Mouse (Mus musculus): ENCODE results near the gene Cacng4. TPM values are rescaled to one million over a fixed set of nuclear protein-coding genes. Genes with fewer than 3 reads are reported as not detected.

The Cacng4 gene
- polyA plus RNA-seq, 1 experiment = not detected

DNA sequence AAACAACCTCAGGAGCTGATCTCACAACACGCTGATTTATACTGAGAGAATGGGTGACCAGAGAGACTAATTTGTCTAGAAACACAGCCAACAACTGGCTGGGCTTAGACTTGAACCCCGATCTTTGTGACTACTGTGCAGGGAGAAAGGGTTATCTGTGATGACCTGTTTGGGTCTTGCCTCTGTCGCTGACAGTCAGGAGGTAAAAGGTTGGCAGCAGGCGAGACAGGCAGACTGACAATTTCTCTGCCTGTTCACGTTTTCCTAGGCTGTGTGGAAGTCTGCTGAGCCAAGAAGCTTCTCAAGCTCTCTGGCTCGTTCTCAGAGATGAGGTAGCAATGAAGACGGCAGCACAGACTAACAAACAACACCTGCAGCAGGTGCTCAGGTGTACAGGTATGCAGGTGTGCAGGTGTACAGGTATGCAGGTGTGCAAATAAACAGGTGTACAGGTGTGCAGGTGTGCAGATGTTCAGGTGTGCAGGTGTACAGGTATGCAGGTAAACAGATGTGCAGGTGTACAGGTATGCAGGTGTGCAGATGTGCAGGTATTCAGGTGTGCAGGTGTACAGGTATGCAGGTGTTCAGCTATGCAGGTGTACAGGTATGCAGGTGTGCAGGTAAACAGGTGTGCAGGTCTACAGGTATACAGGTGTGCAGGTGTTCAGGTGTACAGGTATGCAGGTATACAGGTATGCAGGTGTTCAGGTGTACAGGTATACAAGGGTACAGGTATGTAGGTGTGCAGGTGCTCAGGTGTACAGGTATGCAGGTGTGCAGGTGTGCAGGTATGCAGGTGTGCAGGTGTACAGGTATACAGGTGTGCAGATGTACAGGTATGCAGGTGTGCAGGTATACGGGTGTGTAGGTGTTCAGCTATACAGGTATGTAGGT lies 10.2 kb downstream of the Cacng4 start:
- 78% methylated on average over 8 of the region's 8 CpGs for WGBS

DNA sequence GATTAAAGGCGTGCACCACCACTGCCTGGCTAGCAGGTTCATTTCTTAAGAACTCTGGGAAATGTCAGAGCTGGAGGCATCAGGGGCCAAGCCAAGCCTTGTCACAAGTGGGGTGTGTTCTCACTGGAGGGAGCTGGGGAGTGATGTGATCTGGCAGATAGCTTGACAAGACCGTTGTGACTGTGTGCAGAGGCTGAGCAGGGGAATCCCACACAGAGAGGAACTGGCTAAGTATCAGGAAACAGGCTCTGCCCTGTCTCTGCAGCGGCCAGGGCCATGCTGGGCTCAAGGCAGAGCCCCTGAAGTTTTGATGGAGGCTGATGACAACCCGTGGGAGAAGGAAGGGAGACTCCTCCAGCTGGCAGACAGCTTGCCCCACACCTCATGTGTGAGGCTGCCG lies 11.8 kb downstream of the Cacng4 start:
- TF ChIP-seq CTCF (IDR thresholded peaks at IDR 0.05; ENCODE audit: control insufficient read depth, insufficient read depth, low read length) (no peak), POLR2A (IDR thresholded peaks at IDR 0.05; ENCODE audit: borderline replicate concordance, control insufficient read depth, low read depth, low read length) (no peak)
- 17% methylated on average over 5 of the region's 5 CpGs for WGBS
- Histone ChIP-seq H3K4me1 (ENCODE audit: control insufficient read depth, insufficient read depth, low read length) (no peaks in the 10 kb centered on the region), H3K4me3 (replicated peaks; ENCODE audit: control insufficient read depth, low read depth, low read length) (no peak overlapping the region), H3K27ac (ENCODE audit: control insufficient read depth, insufficient read depth, low read depth, low read length, poor library complexity) (no peak overlapping the region)

More for the DNA sequence above, 10.2 kb downstream of the Cacng4 start:
- H3K27ac ChIP-seq (ENCODE audit: control insufficient read depth, insufficient read depth, low read depth, low read length, poor library complexity) = no peak overlapping the region
- H3K4me3 ChIP-seq (replicated peaks; ENCODE audit: control insufficient read depth, low read depth, low read length) = no peak overlapping the region
- no peaks in the 10 kb centered on the region for H3K4me1 ChIP-seq (ENCODE audit: control insufficient read depth, insufficient read depth, low read length)
- TF ChIP-seq CTCF (IDR thresholded peaks at IDR 0.05; ENCODE audit: control insufficient read depth, insufficient read depth, low read length) (no peak), POLR2A (IDR thresholded peaks at IDR 0.05; ENCODE audit: borderline replicate concordance, control insufficient read depth, low read depth, low read length) (no peak)

DNA sequence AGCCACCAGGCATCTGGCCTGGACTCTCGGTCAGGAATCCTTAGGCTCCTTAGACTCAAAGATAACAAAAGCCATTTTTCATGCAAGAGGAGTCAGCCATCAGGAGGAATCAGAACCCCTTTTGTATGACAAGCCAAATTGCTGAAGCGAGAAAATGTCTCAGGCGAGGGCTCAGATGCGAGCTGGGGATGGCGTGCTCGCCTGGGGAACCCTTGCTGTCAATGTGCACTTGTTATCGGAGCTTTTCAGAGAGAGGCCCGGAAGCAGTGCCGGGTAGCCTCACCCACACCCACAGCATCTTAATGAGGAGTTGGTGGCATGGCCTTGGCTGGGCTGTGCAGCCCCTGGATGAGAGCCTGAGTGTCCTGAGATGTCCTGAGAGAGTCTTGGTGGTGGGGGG lies 15.5 kb downstream of the Cacng4 start:
- no peak overlapping the region for H3K4me3 ChIP-seq (replicated peaks; ENCODE audit: control insufficient read depth, low read depth, low read length)
- H3K4me1 ChIP-seq (ENCODE audit: control insufficient read depth, insufficient read depth, low read length) = no peaks in the 10 kb centered on the region
- TF ChIP-seq CTCF (IDR thresholded peaks at IDR 0.05; ENCODE audit: control insufficient read depth, insufficient read depth, low read length) (no peak), POLR2A (IDR thresholded peaks at IDR 0.05; ENCODE audit: borderline replicate concordance, control insufficient read depth, low read depth, low read length) (no peak)
- WGBS = 83% methylated on average over 9 of the region's 9 CpGs
- H3K27ac ChIP-seq (ENCODE audit: control insufficient read depth, insufficient read depth, low read depth, low read length, poor library complexity) = no peak overlapping the region

DNA sequence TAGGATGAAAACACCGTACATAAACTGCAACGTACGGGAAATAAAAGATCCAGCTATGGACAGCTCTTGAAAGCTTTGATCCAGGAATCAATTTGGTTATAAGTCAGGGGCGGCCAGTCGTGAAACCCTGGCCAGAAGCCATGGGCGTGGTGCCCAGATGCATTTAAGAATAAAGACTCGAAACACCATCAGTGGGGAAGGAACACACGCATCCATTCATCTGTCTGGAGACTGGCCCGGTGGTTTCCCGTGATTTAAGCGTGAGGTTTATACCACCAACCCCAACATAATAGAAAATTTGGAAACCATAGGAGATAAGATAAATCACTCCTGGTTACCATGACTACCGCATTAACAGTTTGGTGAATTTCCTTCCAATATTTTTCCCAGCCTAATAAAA lies 16.9 kb downstream of the Cacng4 start:
- H3K27ac ChIP-seq (ENCODE audit: control insufficient read depth, insufficient read depth, low read depth, low read length, poor library complexity) = no peak overlapping the region
- TF ChIP-seq POLR2A (IDR thresholded peaks at IDR 0.05; ENCODE audit: borderline replicate concordance, control insufficient read depth, low read depth, low read length) (no peak), CTCF (IDR thresholded peaks at IDR 0.05; ENCODE audit: control insufficient read depth, insufficient read depth, low read length) (no peak)
- WGBS = 71% methylated on average over 12 of the region's 12 CpGs
- no peaks in the 10 kb centered on the region for H3K4me1 ChIP-seq (ENCODE audit: control insufficient read depth, insufficient read depth, low read length)
- no peak overlapping the region for H3K4me3 ChIP-seq (replicated peaks; ENCODE audit: control insufficient read depth, low read depth, low read length)

DNA sequence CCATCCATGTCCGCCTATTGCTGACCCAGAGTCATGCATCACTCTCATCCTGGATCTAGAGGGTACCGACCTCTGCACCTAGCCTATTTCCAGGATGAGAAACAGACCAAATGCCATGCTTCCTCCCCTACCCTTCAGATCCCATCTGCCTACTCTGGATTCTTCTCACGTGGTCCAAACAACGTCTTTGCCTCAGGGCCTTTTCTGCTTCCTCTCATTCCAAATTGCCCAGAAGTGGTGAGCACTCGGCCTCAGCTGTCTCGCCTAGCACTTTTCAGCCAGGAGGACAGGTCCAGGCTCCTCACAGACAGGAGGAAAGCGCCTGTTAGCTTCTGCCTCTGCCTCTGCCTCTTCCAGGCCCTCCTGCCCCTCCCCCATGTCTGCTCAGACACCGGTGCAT lies 21.0 kb downstream of the Cacng4 start:
- 54% methylated on average over 8 of the region's 8 CpGs for WGBS
- Histone ChIP-seq H3K4me3 (replicated peaks; ENCODE audit: control insufficient read depth, low read depth, low read length) (no peak overlapping the region), H3K27ac (ENCODE audit: control insufficient read depth, insufficient read depth, low read depth, low read length, poor library complexity) (no peak overlapping the region), H3K4me1 (ENCODE audit: control insufficient read depth, insufficient read depth, low read length) (no peaks in the 10 kb centered on the region)
- TF ChIP-seq CTCF (IDR thresholded peaks at IDR 0.05; ENCODE audit: control insufficient read depth, insufficient read depth, low read length) (no peak), POLR2A (IDR thresholded peaks at IDR 0.05; ENCODE audit: borderline replicate concordance, control insufficient read depth, low read depth, low read length) (no peak)

DNA sequence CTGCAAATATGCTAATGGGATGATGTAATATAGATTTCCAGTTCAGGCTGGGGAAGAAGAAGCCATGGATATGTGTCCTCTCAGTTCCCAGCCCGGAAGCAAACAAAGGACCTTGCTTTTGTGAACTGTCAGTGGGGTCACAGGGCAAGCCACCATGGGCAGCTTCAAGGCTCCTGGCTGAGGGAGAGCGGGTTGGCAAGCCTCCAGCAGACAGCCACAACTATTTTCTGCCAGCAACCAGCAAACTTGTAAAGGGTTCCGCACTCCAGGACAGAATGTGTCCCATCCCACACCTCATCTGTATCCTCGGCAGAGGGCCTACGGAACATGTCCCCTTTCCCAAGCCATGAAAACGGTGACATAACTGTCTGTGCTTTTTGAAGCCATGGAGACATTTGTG lies 22.4 kb downstream of the Cacng4 start:
- TF ChIP-seq CTCF (IDR thresholded peaks at IDR 0.05; ENCODE audit: control insufficient read depth, insufficient read depth, low read length) (no peak), POLR2A (IDR thresholded peaks at IDR 0.05; ENCODE audit: borderline replicate concordance, control insufficient read depth, low read depth, low read length) (no peak)
- Histone ChIP-seq H3K27ac (ENCODE audit: control insufficient read depth, insufficient read depth, low read depth, low read length, poor library complexity) (no peak overlapping the region), H3K4me3 (replicated peaks; ENCODE audit: control insufficient read depth, low read depth, low read length) (no peak overlapping the region), H3K4me1 (ENCODE audit: control insufficient read depth, insufficient read depth, low read length) (no peaks in the 10 kb centered on the region)
- WGBS = 76% methylated on average over 6 of the region's 6 CpGs

DNA sequence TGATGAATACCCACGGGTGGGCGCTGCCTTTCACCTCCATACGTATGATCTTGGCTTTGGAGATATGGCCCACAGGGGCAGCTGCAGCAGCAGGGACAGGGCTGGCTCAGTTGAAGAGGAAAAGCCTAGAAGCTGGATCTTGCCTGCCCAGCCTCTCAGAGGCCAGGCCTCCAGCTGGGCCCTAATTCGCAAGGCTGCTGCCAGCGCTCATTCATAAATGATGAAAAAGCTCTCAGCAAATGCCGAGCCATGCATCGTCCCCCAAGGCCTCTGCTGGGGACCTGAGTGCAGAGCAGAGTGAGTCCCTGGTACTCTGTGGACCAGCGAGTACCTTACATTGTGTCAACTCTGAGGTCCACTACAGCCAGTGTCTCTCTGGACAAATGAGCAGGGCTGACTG lies 26.0 kb downstream of the Cacng4 start:
- no peak overlapping the region for H3K4me3 ChIP-seq (replicated peaks; ENCODE audit: control insufficient read depth, low read depth, low read length)
- TF ChIP-seq POLR2A (IDR thresholded peaks at IDR 0.05; ENCODE audit: borderline replicate concordance, control insufficient read depth, low read depth, low read length) (no peak), CTCF (IDR thresholded peaks at IDR 0.05; ENCODE audit: control insufficient read depth, insufficient read depth, low read length) (no peak)
- WGBS = 73% methylated on average over 8 of the region's 8 CpGs

DNA sequence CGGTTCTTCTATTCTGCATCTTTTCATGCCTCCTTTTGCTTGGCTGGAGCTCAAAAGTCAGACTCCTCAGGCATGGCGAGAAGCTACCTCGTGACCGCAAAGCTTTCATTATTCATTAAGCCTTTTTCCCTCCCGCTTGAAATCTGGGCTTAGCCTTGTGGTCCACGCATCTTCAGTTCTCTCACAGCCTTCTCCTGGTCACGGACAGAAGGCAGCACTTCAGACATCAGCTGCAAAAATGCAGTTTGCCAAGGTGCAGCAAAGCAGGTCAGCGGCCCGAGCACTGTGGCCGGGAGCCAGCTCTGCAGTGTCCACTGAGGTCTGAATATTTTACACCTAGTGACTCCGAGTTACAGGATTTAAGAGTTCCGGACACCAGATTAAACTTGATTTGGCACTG lies 27.4 kb downstream of the Cacng4 start:
- WGBS = 79% methylated on average over 12 of the region's 12 CpGs
- no peak overlapping the region for H3K4me3 ChIP-seq (replicated peaks; ENCODE audit: control insufficient read depth, low read depth, low read length)
- no peak overlapping the region for H3K27ac ChIP-seq (ENCODE audit: control insufficient read depth, insufficient read depth, low read depth, low read length, poor library complexity)
- TF ChIP-seq CTCF (IDR thresholded peaks at IDR 0.05; ENCODE audit: control insufficient read depth, insufficient read depth, low read length) (no peak), POLR2A (IDR thresholded peaks at IDR 0.05; ENCODE audit: borderline replicate concordance, control insufficient read depth, low read depth, low read length) (no peak)
- no peaks in the 10 kb centered on the region for H3K4me1 ChIP-seq (ENCODE audit: control insufficient read depth, insufficient read depth, low read length)

More for the DNA sequence above, 26.0 kb downstream of the Cacng4 start:
- no peaks in the 10 kb centered on the region for H3K4me1 ChIP-seq (ENCODE audit: control insufficient read depth, insufficient read depth, low read length)
- H3K27ac ChIP-seq (ENCODE audit: control insufficient read depth, insufficient read depth, low read depth, low read length, poor library complexity) = no peak overlapping the region
